Mouse (Mus musculus) ES-E14 (cell line): ENCODE data around the gene Acap3.

Experiments used
- CHD2 ChIP-seq: IDR thresholded peaks from 2 replicates; pipeline ENCODE4 v1.6.1; 2014; ENCODE audit warnings: mild to moderate bottlenecking, low read depth, low read length, inconsistent platforms
- HCFC1 ChIP-seq: IDR thresholded peaks from 2 replicates; pipeline ENCODE4 v1.6.1; 2012; ENCODE audit warnings: low read length, inconsistent platforms, borderline replicate concordance; ENCODE audit not compliant: insufficient read depth
- ZNF384 ChIP-seq: IDR thresholded peaks from 2 replicates; pipeline ENCODE4 v1.6.1; 2012; ENCODE audit warnings: low read depth, low read length, inconsistent platforms

GRCm38 (mm10) chr4:155955491-155955890 is 63.9 kb downstream of the Acap3 start:
- TF ChIP-seq ZNF384 (no peak), CHD2 (no peak), HCFC1 (no peak)
